Mouse (Mus musculus): ENCODE data around the gene Asprv1.

- TF ChIP-seq ZC3H11A (IDR thresholded peaks at IDR 0.05; ENCODE audit: borderline replicate concordance, low read depth, low read length): no peak
- no peak for TF ChIP-seq HCFC1 (IDR thresholded peaks at IDR 0.05; ENCODE audit: borderline replicate concordance, insufficient read depth, low read length)
- no peak for TF ChIP-seq ZNF384 (IDR thresholded peaks at IDR 0.05; ENCODE audit: low read depth, low read length)
- no peak for TF ChIP-seq MAFK (IDR thresholded peaks at IDR 0.05; ENCODE audit: insufficient read depth, low read depth, low read length)
- TF ChIP-seq CHD2 (IDR thresholded peaks at IDR 0.05; ENCODE audit: low read depth, low read length): no peak
These were observed 17.2 kb upstream of the Asprv1 start for GRCm38 (mm10) chr6:86610714-86611113.

All from ES-E14 (cell line).